Mouse (Mus musculus) WW6 (cell line): ENCODE measurements around the gene Clec2i.
"Not testable (repeated sequence)": the region's sequence is repeated elsewhere in the genome, so short reads cannot be mapped to it uniquely, and the experiment has no call there.

Experiments used
- DNase-seq: peaks from one replicate; pipeline ENCODE4 v3.0.0-alpha.2; 2013; ENCODE audit warnings: low read depth, low spot score

The Clec2i gene

DNA sequence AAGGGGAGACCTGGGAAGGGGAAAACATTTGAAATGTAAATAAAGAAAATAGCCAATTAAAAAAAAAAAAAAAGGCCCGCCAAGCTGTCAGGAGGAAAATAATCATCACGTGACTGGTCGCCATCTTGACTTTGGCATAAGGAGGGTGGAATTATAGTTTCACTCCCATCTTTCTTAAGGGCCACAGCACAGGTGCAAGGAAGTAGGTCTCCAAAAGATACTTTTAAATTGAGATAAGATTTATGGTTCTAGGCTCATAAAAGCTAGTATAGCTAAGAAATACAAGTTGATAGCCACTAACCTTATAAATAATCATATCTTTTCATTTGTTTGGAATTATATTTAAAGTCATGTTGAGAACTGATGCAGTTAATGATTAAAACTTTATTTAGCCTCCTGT is 32.5 kb upstream of the Clec2i start:
- no peak for DNase-seq

DNA sequence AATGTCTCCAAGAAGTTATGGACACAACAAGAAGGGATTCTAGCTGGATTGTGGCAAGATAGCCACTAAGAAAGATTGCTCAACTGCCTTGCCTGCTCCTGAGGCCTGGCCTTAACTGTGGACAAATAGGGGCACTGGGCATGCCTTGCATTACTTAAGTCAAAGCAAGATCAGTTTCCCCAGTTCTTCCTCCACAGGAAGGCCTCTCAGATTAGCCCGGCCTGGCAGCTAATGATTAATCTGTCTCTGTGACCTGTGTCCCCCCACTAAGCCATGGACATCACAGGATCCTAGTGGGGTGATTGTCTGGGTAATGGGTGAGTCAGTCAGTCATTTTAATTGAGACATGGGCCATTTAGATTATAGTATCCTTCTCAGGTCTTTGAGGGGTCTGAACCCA is 31.9 kb upstream of the Clec2i start:
- no peak for DNase-seq

DNA sequence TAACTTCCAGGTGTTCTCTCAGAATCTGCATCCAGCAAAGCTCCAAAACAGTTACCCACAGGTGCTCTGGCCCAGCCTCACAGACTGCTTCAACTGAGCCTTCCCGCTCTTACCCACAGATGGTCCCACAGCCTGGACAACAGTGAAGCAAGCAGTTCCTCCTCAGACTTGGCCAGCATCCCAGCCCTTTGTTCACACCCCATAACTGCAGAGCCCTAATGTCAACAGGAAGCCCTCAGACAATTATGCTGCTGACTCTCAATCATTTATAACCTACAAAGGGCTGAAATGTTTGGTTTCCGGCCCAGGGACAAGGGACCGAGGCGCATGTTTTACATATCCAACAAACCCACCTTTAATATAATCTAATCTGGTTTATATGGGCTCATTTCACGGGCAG is 31.1 kb upstream of the Clec2i start:
- no peak for DNase-seq

DNA sequence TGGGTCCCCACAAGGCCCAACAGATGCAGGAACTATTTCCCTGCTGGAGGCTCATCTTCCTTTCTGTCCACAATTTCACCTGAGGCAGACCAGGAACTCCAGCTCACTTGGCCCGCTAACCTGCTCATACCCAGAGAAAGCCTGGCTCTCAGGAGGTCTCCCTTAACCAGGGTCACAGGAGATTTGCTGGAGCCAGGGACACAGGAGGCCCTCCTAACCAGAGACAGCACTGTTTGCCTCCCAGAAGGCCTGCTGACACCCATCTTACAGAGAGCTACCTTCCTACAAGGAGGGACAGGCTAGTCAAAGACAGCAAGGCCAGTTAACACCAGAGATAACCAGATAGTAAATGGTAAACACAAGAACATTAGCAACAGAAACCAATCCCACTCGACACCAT is 29.4 kb upstream of the Clec2i start:
- DNase-seq = no peak

DNA sequence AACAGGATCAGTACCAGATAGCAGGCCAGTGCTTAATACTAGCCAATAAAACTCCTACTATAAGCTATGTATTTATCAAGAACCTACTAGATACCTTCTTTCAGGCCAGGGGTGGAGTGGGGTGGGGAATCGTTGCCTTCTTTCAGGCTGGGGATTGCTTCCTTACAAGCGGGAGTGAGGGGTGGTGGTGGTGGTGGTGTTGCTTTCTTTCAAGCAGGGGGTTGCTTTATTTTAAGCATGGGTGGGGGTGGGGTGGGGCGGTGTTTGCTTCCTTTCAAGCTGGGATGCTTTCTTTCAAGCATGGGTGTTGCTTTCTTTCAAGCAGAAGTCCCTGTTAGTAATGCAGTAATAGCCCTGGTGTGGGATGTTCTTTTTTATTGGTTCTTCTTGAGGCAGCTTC is 18.5 kb upstream of the Clec2i start:
- DNase-seq = no peak

DNA sequence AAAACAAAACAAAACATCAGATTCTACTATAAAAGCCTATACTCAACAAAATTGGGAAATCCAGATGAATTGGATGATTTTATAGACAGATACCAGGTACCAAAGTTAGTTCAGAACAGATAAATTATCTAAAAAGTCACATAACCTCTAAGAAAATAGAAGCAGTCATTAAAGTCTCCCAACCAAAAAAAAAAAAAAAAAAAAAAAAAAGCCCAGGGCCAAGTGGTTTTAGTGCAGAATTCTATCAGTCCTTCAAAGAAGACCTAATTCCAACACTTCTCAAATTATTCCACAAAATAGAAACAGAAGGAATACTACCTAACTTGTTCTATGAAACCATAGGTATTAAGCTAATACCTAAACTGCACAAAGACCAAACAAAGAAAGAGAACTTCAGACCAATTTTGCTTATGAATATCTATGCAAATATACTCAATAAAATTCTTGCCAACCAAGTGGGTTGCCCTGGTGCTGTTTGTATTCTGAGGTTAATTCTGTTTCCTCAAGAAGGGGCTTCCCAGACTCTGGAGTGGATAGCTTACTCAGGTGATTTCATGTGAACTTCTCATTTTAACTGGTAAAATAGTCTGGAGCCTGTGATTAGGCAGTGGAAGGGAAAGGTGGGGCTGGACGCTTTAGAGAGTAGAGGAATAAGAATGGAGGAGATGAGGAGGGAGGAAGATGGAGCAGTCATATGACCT is 15.3 kb upstream of the Clec2i start:
- DNase-seq = no peak

DNA sequence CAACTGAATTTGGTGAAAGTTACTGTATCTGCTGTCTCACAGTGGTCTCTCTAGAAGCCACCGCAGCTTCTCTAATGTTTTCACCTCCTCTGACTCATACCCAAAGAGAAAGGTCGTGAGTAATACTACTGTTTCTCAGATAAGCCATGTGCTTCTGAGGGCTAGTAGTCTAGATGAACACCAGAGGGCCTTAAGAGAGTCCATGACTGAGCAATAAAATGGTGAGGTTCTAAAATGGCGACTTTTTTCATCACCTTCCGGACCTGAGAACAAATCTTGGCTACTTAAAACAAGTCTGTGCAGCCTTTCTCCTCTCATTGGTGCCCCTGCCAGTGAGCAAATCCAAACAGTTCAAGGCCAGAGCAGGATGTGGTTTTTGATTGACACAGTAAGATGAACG is 1.4 kb downstream of the Clec2i start:
- DNase-seq = no peak

DNA sequence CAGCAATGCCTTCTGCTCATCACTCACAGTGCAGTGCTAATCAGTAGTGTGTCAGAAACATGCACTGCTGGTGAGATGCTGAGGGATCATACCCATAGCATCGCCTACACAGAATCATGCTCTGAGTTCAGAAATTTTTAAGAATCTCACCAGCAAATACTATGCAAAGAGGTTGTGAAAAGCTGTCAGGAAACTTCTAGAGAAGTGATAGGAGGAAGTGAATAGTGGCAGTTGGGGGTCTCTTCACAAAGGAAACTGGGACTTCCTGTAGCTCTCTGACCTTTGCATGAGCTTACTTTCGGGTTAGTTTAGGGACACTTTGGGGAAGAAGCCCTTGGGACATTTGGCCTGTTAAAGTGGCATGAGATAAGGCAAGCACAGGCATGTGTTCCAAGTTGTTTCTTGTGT is 3.6 kb downstream of the Clec2i start, which contains the start of gene BC035044:
TSS of gene BC035044 (minus strand) at position 179 of the 408 bp plus-strand sequence.
- no peak for DNase-seq

DNA sequence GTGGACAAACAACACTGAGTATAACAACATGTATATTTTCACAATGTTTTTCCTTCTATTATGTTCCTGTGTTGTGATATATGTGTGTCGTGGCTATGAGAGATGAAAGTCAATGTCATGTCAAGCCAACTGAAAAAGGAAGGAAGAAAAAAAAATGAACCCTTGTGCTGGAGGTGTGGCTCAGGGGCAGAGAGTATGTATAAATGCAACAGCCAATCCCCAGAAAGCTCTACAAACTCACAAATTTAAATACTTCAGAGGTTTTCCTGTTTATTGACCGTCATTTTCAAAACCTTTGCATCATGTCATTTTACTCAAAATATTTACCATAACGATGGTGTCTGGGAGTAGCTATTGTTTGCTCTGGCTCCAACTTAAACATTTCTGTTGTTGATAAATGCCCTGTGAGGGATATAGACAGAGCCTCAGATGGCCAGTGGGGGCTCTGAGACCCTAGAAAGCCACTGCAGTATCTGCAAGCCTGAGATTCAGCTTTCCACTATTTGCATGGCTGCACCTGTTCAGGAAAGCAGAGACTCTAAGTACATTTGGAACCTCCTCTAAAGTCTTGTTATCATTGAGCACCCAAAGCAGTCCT is 8.1 kb downstream of the Clec2i start:
- DNase-seq = no peak

DNA sequence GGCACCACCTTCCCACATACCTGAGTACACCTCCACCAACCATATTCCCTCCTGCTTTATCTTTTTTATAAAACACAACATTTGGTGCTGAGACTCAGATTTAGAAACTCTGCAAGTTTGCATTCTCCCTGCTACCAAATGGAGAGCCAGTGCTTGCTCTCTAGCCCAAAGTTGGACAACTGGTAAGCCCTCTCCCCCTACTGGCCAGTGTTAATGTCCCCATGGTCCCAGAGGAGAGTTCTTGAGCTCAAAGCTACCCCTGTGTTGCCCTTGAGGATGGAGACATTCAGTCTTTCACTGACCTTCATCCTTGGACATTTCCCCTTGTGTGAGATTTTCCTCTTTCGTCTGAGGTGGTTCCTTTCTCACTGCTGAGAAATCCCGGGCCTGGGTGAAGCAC is 12.7 kb downstream of the Clec2i start:
- DNase-seq = no peak

DNA sequence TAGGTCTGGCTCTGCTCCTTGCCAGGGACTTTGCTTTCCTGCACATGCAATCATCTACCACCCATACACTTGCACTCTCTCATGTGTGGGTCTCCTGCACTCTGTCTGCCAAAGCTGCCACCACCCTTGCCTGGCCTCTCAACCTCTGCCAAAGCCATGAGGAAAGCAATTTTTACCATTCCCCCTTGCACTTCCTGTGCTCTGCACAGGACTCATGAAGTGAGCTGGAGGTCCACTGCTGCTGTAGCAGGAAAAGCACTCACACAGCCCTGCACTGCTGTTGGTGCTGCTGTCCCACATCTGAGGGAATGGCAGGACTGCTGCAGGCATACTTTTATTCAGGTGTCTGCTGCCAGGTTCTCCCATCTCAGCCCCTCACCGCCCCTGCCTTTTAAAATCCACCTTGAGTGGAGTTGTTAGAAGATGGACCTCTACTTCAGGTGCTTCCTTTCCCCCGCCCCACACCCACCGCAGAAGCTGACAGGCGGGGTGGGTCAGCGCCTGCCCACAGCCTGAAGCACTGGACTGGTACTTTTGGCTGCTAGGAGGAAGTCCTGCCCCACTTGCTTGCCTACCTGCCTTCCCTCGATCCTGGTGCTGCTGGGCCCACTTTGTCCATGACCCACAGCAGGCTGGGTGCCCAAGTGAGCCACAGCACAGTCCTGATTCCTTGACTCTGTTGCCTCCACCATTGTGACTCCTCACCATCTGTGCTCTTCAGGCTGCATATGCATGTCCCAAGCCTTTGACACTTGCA is 13.6 kb downstream of the Clec2i start:
- DNase-seq = not testable (repeated sequence)

DNA sequence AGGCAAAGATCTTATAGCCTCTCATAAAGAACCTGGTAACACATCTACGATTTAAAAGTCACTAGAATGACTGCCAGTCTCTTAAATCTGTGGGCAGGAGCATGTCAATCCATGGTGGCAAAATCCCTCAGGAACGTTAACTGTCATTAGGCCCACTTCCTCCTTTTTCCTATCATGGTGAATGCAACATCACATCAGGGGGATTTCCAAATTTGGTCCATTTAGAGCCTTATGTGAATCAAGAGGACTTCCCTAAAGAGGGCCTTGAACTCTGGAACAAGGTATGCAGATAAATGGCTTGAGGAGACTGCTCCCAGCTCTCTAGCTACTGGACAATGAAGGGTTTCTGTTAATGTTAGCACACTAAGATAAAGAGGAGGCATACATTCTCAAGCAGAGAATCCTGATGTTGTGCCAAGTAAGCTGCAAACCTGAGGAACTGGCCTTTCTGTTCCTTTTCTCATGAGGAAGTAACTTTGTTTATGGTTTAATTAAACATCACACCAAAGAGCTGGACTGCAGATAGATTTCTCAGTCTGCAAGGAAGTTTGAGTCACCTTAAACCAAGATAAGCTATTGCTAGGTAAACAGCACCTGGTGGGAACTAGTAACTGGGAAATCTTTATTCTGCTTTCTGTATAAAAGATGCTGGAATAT is 26.3 kb downstream of the Clec2i start:
- DNase-seq = no peak

DNA sequence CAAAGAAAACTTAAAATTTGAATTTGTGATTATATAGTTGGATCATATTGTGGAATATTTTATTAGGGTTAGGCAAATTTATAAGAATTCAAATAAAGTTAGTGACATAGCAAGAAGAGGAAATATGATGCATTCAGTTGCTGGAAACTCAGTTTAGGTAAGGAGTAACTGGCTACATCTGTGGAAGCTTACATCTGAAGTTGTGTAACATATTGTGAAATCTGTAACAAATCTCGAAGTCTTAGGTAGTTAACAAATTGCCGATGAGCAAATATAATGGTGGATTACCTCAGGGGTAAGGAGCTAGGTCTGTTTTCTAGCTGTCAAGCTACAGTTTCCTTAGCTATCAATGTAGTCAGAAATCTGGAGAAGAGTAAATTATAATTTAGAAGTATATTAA is 29.9 kb downstream of the Clec2i start:
- DNase-seq = no peak

DNA sequence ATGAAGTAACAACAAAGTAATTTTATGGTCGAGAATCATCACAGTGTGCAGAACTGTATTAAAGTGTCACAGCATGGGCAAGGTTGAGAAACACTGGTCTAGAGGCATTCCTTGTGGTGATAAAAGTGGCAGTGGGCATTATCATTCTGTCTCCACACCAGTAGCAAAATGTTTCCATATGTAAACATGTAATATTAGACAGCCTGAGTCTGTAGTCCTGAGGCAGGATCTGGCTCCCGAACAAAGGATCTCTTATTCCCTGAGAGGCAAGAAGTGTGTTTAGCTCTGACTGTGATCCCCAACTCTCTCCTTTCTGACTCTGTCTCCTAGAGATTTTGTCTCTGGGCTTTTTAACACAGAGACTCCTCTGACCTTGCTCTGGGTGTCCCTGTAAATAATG is 45.7 kb downstream of the Clec2i start:
- DNase-seq = no peak

DNA sequence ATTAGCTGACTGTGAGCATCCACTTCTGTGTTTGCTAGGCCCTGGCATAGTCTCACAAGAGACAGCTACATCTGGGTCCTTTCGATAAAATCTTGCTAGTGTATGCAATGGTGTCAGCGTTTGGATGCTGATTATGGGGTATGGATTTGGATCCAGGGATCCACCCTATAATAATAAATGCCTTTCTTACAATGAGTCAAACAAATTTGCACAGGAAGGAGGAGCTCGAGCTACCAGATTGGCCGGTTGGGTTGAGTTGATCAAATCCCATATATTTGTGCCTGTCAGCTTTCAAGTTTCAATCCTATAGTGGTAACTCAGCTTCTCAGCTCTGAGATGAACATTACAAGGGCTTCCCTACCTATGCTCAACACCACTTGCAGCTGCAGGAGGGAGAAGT is 46.7 kb downstream of the Clec2i start, which contains the start of gene Clec2g:
TSS of gene Clec2g (plus strand) at position 301 of the 400 bp plus-strand sequence.
- not testable (repeated sequence) for DNase-seq

DNA sequence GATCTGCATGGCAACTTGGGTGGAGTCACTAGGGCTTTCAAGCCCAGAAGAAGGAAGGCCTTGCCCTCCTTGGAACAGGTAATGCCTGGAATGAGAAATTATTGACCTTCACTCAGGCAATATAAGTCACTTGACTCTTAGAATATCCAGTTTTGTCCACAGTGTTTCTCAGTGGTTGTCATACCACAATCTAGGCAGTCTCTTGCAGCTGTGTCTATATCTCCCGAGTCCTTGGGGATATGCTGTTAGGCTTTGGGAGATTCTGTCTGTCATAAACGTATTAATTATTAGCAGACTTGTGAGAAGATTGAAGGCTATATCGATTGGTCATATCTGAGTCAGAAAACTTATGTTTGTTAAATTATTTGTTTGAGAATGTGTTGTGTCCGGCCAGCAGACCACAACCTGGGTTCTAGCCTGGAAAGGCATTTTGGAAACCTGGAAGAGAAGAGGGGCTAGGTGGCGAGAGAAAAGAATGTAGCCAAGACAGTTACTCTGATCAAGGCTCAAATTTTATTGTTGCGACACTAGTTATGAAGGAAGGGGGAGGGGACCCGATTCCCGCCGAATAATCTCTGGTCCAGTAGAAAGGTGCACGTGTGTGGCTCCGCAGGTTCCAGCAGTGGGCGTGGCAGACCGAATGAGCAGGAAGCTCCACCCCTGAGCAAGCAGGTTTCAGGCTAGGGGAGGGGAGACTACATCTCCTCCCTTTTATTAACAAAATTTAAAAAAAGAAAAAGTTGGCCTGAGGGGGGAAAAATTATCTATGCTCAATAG is 48.7 kb downstream of the Clec2i start:
- DNase-seq = not testable (repeated sequence)

DNA sequence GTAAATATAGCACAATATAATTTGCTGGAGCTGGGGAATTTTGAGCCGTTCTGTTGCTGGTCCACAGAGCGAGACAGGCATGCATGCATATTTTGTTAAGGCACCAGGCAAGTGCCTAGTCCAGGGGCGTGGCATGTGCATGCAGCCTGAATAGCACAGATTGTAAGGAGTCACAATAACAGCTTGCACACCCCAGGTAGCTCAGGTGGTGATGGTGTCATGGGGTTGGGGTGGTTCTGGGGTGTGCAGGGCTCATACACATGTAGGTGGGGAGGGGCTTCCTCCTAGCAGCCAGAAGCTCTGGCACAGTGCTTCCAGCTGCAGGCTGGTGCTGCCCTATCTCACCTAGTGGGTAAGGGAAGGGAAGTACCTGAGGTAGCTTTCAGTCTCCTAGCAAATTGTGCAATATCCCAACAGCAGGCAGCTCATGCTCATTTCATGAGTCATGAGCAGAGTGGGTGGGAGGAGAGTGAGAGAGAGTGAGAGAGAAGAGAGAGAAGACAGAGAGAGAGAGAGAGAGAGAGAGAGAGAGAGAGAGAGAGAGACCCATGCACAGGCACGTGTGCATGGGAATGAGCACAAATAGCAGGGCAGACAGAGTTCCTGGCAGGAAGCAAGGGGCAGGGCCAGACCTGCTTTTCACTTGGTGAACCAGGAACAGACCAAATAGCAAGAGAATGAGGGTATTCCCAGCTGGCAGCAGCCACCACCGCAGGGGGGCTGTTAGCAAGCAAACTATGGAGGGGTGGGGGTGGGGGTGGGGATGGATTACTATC is 54.4 kb downstream of the Clec2i start:
- no peak for DNase-seq

DNA sequence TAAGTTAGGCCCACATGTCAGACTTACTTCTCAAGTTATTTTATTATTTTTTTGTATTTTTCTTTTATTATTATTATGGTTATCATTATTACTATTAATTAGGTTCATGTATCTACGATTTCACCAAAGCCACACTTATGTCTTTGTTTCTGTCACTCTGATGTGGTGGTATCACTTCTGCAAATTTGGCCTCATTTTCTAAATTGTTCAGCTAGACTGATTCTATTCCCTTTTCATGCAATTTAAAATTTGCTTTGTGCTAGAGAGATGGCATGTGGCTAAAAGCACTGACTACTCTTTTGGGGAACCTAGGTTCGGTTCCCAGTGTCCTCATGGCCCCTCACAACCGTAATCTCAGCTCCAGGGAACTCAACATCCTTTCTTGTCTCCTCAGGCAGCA is 58.2 kb downstream of the Clec2i start:
- no peak for DNase-seq
